In genomic region chr8:116978052-116978451, GRCm38 (mm10) we compare ENCODE assay signal across 8 mouse cellular contexts. TPM values are rescaled to one million over a fixed set of nuclear protein-coding genes. Genes with fewer than 3 reads are reported as not detected.
A peak's percentile ranks its signal among the peaks of the same experiment; 100 is the strongest.
DNase-seq lines count a peak whose midpoint lies in the region; ATAC-seq and TF ChIP-seq lines count a peak whose summit lies in the region.

No protein-coding gene starts in this region.

- peak overlapping the region; percentile 89 for H3K4me3 ChIP-seq in kidney, adult 2 months (ENCODE audit: insufficient read depth, low read depth, low read length)
- H3K4me3 ChIP-seq in bone marrow, adult 2 months (replicated peaks; ENCODE audit: control insufficient read depth, low read depth, low read length): peak overlapping the region; percentile 92
- H3K4me3 ChIP-seq in hindbrain, embryonic 10.5 days: peak overlapping the region; percentile 85
- peak overlapping the region; percentile 85 for H3K4me3 ChIP-seq in midbrain, embryonic 12.5 days

- no peak for TF ChIP-seq POLR2A in kidney, adult 2 months (IDR thresholded peaks at IDR 0.05; ENCODE audit: low read depth, low read length)
- no peak for TF ChIP-seq POLR2A in bone marrow, adult 2 months (IDR thresholded peaks at IDR 0.05; ENCODE audit: borderline replicate concordance, control insufficient read depth, low read depth, low read length)

- no peak for ATAC-seq in midbrain, embryonic 12.5 days (ENCODE audit: low FRiP score, low read depth)

- no peaks in the 10 kb centered on the region for H3K36me3 ChIP-seq in kidney, adult 2 months (ENCODE audit: control insufficient read depth, insufficient read depth, low read length)
- peaks cover 15% of the 10 kb centered on the region for H3K36me3 ChIP-seq in hindbrain, embryonic 10.5 days
- no peaks in the 10 kb centered on the region for H3K36me3 ChIP-seq in midbrain, embryonic 12.5 days

- H3K4me1 ChIP-seq in kidney, adult 2 months (ENCODE audit: control insufficient read depth, insufficient read depth, low read length): peaks cover 18% of the 10 kb centered on the region; the same call in 1 of the 2 replicates
- H3K4me1 ChIP-seq in bone marrow, adult 2 months (ENCODE audit: control insufficient read depth, insufficient read depth, low read length): peaks cover 1% of the 10 kb centered on the region; the same call in 1 of the 2 replicates
- H3K4me1 ChIP-seq in hindbrain, embryonic 10.5 days (replicated peaks): peaks cover 25% of the 10 kb centered on the region
- peaks cover 5% of the 10 kb centered on the region; the same call in 1 of the 2 replicates for H3K4me1 ChIP-seq in midbrain, embryonic 12.5 days

- peak overlapping the region; percentile 60 for H3K4me2 ChIP-seq in midbrain, embryonic 12.5 days (replicated peaks)

- H3K9me3 ChIP-seq in hindbrain, embryonic 10.5 days: no peaks in the 10 kb centered on the region
- no peaks in the 10 kb centered on the region for H3K9me3 ChIP-seq in midbrain, embryonic 12.5 days

- H3K27me3 ChIP-seq in kidney, adult 2 months (replicated peaks; ENCODE audit: control insufficient read depth, insufficient read depth, low read length): no peaks in the 10 kb centered on the region
- H3K27me3 ChIP-seq in hindbrain, embryonic 10.5 days (ENCODE audit: insufficient read depth, poor library complexity, severe bottlenecking): no peaks in the 10 kb centered on the region
- H3K27me3 ChIP-seq in midbrain, embryonic 12.5 days: no peaks in the 10 kb centered on the region

- 23% methylated on average over 8 of the region's 8 CpGs for WGBS in kidney, adult 2 months
- WGBS in bone marrow, adult 2 months: 23% methylated on average over 8 of the region's 8 CpGs
- 42% methylated on average over 8 of the region's 8 CpGs for whole genome bisulfite sequencing in hindbrain, embryonic 10.5 days
- WGBS in midbrain, embryonic 12.5 days: 36% methylated on average over 8 of the region's 8 CpGs

- H3K27ac ChIP-seq in kidney, adult 2 months (ENCODE audit: insufficient read depth, low read depth, low read length): no peak overlapping the region
- no peak overlapping the region for H3K27ac ChIP-seq in bone marrow, adult 2 months (ENCODE audit: control insufficient read depth, insufficient read depth, low read depth, low read length, poor library complexity)
- H3K27ac ChIP-seq in hindbrain, embryonic 10.5 days: peak overlapping the region; percentile 85
- peak overlapping the region; percentile 36; the same call in 1 of the 2 replicates for H3K27ac ChIP-seq in midbrain, embryonic 12.5 days (replicated peaks)

- H3K9ac ChIP-seq in midbrain, embryonic 12.5 days (replicated peaks): peak overlapping the region; percentile 59

- DNase-seq in kidney, adult 2 months: peak; percentile 7
- no peak for DNase-seq in kidney, postnatal 10 days
- no peak for DNase-seq in hindbrain, embryonic 10.5 days (ENCODE audit: low spot score)
- DNase-seq in spleen, postnatal 14 days (ENCODE audit: low spot score in 2 of 2): no peak
- DNase-seq in urinary bladder, postnatal 14 days (ENCODE audit: low spot score): no peak
- DNase-seq in layer of hippocampus, adult 11-12 months (ENCODE audit: low spot score): no peak

- no peak for TF ChIP-seq CTCF in kidney, adult 2 months (conservative IDR thresholded peaks at IDR 0.05; ENCODE audit: insufficient read depth, insufficient read length, low read depth, low read length)
- no peak for TF ChIP-seq CTCF in bone marrow, adult 2 months (IDR thresholded peaks at IDR 0.05; ENCODE audit: control insufficient read depth, insufficient read depth, low read length)

RNA-seq across cellular contexts. Expression of gene 1700030J22Rik, which starts 0.7 kb away (rescaled TPM):
- 1.4 TPM in 2 replicates for polyA plus RNA-seq in kidney, adult 2 months (2012; rRNA removed)
- polyA plus RNA-seq in bone marrow, adult 2 months (2011; ENCODE audit: insufficient read depth, insufficient read length, low replicate concordance, missing spikeins): 0.85 TPM in 1 of 2 replicates, not detected in the other
- polyA plus RNA-seq in hindbrain, embryonic 10.5 days (2016; fragmentation: Nextera tagmentation; extraction: Ambion mirVana): 2.8 and 4.2 TPM in 2 replicates
- 4.3 and 5.2 TPM in 2 replicates for polyA plus RNA-seq in midbrain, embryonic 12.5 days (2016; fragmentation: Nextera tagmentation; extraction: Ambion mirVana)

RNA-seq across cellular contexts. Expression of gene Gcsh, which starts 15.3 kb away (rescaled TPM):
- 96.5 and 113 TPM in 2 replicates for polyA plus RNA-seq in kidney, adult 2 months (2012; rRNA removed)
- polyA plus RNA-seq in bone marrow, adult 2 months (2011; ENCODE audit: insufficient read depth, insufficient read length, low replicate concordance, missing spikeins): 6.8 and 29.3 TPM in 2 replicates
- polyA plus RNA-seq in hindbrain, embryonic 10.5 days (2016; fragmentation: Nextera tagmentation; extraction: Ambion mirVana): 153 and 181 TPM in 2 replicates
- polyA plus RNA-seq in midbrain, embryonic 12.5 days (2016; fragmentation: Nextera tagmentation; extraction: Ambion mirVana): 107 and 115 TPM in 2 replicates

RNA-seq across cellular contexts. Expression of gene Atmin, which starts 34.9 kb away (rescaled TPM):
- 15.9 and 17.1 TPM in 2 replicates for polyA plus RNA-seq in kidney, adult 2 months (2012; rRNA removed)
- 3.8 and 4.9 TPM in 2 replicates for polyA plus RNA-seq in bone marrow, adult 2 months (2011; ENCODE audit: insufficient read depth, insufficient read length, low replicate concordance, missing spikeins)
- polyA plus RNA-seq in hindbrain, embryonic 10.5 days (2016; fragmentation: Nextera tagmentation; extraction: Ambion mirVana): 13.8 and 16.0 TPM in 2 replicates
- polyA plus RNA-seq in midbrain, embryonic 12.5 days (2016; fragmentation: Nextera tagmentation; extraction: Ambion mirVana): 17.7 and 20.8 TPM in 2 replicates

RNA-seq across cellular contexts. Expression of gene Cenpn, which starts 56.5 kb away (rescaled TPM):
- polyA plus RNA-seq in kidney, adult 2 months (2012; rRNA removed): 0.89 and 1.2 TPM in 2 replicates
- 18.4 and 21.8 TPM in 2 replicates for polyA plus RNA-seq in bone marrow, adult 2 months (2011; ENCODE audit: insufficient read depth, insufficient read length, low replicate concordance, missing spikeins)
- polyA plus RNA-seq in hindbrain, embryonic 10.5 days (2016; fragmentation: Nextera tagmentation; extraction: Ambion mirVana): 48.3 and 62.6 TPM in 2 replicates
- 32.7 and 35.6 TPM in 2 replicates for polyA plus RNA-seq in midbrain, embryonic 12.5 days (2016; fragmentation: Nextera tagmentation; extraction: Ambion mirVana)

RNA-seq across cellular contexts. Expression of gene Cmc2, which starts 56.8 kb away (rescaled TPM):
- 13.0 and 17.7 TPM in 2 replicates for polyA plus RNA-seq in kidney, adult 2 months (2012; rRNA removed)
- polyA plus RNA-seq in bone marrow, adult 2 months (2011; ENCODE audit: insufficient read depth, insufficient read length, low replicate concordance, missing spikeins): 51.2 and 63.1 TPM in 2 replicates
- 79.5 and 79.7 TPM in 2 replicates for polyA plus RNA-seq in hindbrain, embryonic 10.5 days (2016; fragmentation: Nextera tagmentation; extraction: Ambion mirVana)
- polyA plus RNA-seq in midbrain, embryonic 12.5 days (2016; fragmentation: Nextera tagmentation; extraction: Ambion mirVana): 65.5 and 76.1 TPM in 2 replicates

Comparison
In these comparisons a context has a peak if more than half of its experiments do, and no peak if none do; other contexts are left out.
1. H3K27ac ChIP-seq: peak in hindbrain, embryonic 10.5 days (single experiment) and midbrain, embryonic 12.5 days (single experiment); none in kidney, adult 2 months (single experiment) and bone marrow, adult 2 months (single experiment).
2. Peak in every context shown above with its lines, with median percentiles within 50 percentile points of each other: H3K4me3 ChIP-seq.